In genomic region chr5:134454421-134454820, GRCm38 (mm10) we compare ENCODE assay signal across 8 mouse cellular contexts. TPM values are rescaled to one million over a fixed set of nuclear protein-coding genes. Genes with fewer than 3 reads are reported as not detected.
A peak's percentile ranks its signal among the peaks of the same experiment; 100 is the strongest.
DNase-seq lines count a peak whose midpoint lies in the region; ATAC-seq and TF ChIP-seq lines count a peak whose summit lies in the region.

No protein-coding gene starts in this region.

- H3K9ac ChIP-seq in lung, embryonic 14.5 days: peak overlapping the region; percentile 93
- H3K9ac ChIP-seq in forebrain, embryonic 13.5 days: peak overlapping the region; percentile 91

- no peaks in the 10 kb centered on the region for H3K9me3 ChIP-seq in lung, embryonic 14.5 days (ENCODE audit: low read depth, low read length)
- H3K9me3 ChIP-seq in forebrain, embryonic 13.5 days (replicated peaks): peaks cover 9% of the 10 kb centered on the region; the same call in 1 of the 2 replicates
- H3K9me3 ChIP-seq in limb, embryonic 10.5 days (replicated peaks): 0 out of 2 replicates have a peak, but pooled peaks cover 3% of the 10 kb centered on the region

- no peak for TF ChIP-seq POLR2A in small intestine, adult 2 months (IDR thresholded peaks at IDR 0.05; ENCODE audit: low read depth, low read length)

- WGBS in lung, embryonic 14.5 days: 28% methylated on average over 9 of the region's 9 CpGs
- 39% methylated on average over 9 of the region's 9 CpGs for WGBS in forebrain, embryonic 13.5 days
- 73% methylated on average over 9 of the region's 9 CpGs for WGBS in limb, embryonic 10.5 days
- 19% methylated on average over 9 of the region's 9 CpGs for WGBS in small intestine, adult 2 months

- peak overlapping the region; percentile 73 for H3K4me3 ChIP-seq in lung, embryonic 14.5 days (ENCODE audit: low read depth, low read length)
- H3K4me3 ChIP-seq in forebrain, embryonic 13.5 days: peak overlapping the region; percentile 79
- H3K4me3 ChIP-seq in limb, embryonic 10.5 days: peak overlapping the region; percentile 86
- peak overlapping the region; percentile 90 for H3K4me3 ChIP-seq in small intestine, adult 2 months (ENCODE audit: low read depth, low read length)

- H3K27me3 ChIP-seq in lung, embryonic 14.5 days (ENCODE audit: insufficient read depth, low read length): no peaks in the 10 kb centered on the region
- no peaks in the 10 kb centered on the region for H3K27me3 ChIP-seq in forebrain, embryonic 13.5 days
- H3K27me3 ChIP-seq in limb, embryonic 10.5 days (ENCODE audit: low read depth, poor library complexity, severe bottlenecking): no peaks in the 10 kb centered on the region
- H3K27me3 ChIP-seq in small intestine, adult 2 months (ENCODE audit: control insufficient read depth, insufficient read depth, low read length): no peaks in the 10 kb centered on the region

- H3K36me3 ChIP-seq in lung, embryonic 14.5 days (ENCODE audit: insufficient read depth): peaks cover 7% of the 10 kb centered on the region; the same call in 1 of the 2 replicates
- H3K36me3 ChIP-seq in forebrain, embryonic 13.5 days (ENCODE audit: poor library complexity, severe bottlenecking): peaks cover 22% of the 10 kb centered on the region
- H3K36me3 ChIP-seq in limb, embryonic 10.5 days: peaks cover 48% of the 10 kb centered on the region
- H3K36me3 ChIP-seq in small intestine, adult 2 months (ENCODE audit: control insufficient read depth, insufficient read depth, low read length): no peaks in the 10 kb centered on the region; the same call in 1 of the 2 replicates

- ATAC-seq in lung, embryonic 14.5 days (ENCODE audit: insufficient read depth): no peak
- no peak for ATAC-seq in forebrain, embryonic 13.5 days
- no peak for ATAC-seq in erythroblast, adult 5-6 weeks (replicated peaks; ENCODE audit: low FRiP score, poor library complexity, severe bottlenecking)

- peak; percentile 24 for DNase-seq in lung, embryonic 14.5 days
- DNase-seq in lung, postnatal 14 days: no peak
- DNase-seq in limb, embryonic 10.5 days (ENCODE audit: low spot score): no peak
- no peak for DNase-seq in spleen, postnatal 36 days (ENCODE audit: low spot score in 2 of 2)
- DNase-seq in urinary bladder, postnatal 4 days (ENCODE audit: low spot score in 2 of 2): no peak

- no peak for TF ChIP-seq CTCF in lung, embryonic 14.5 days (IDR thresholded peaks at IDR 0.05; ENCODE audit: low read depth)
- no peak for TF ChIP-seq CTCF in small intestine, adult 2 months (IDR thresholded peaks at IDR 0.05; ENCODE audit: extremely low read depth, insufficient read length, insufficient replicate concordance, low read depth, low read length)

- no peak overlapping the region for H3K27ac ChIP-seq in lung, embryonic 14.5 days (ENCODE audit: low read depth)
- H3K27ac ChIP-seq in forebrain, embryonic 13.5 days: peak overlapping the region; percentile 90
- H3K27ac ChIP-seq in limb, embryonic 10.5 days: peak overlapping the region; percentile 98
- peak overlapping the region; percentile 70 for H3K27ac ChIP-seq in small intestine, adult 2 months (ENCODE audit: insufficient read depth, low read depth, low read length)

- peak overlapping the region; percentile 86 for H3K4me2 ChIP-seq in lung, embryonic 14.5 days
- H3K4me2 ChIP-seq in forebrain, embryonic 13.5 days: peak overlapping the region; percentile 91

- no peaks in the 10 kb centered on the region for H3K4me1 ChIP-seq in lung, embryonic 14.5 days (ENCODE audit: insufficient read depth)
- H3K4me1 ChIP-seq in forebrain, embryonic 13.5 days: peaks cover 27% of the 10 kb centered on the region
- H3K4me1 ChIP-seq in limb, embryonic 10.5 days: peaks cover 29% of the 10 kb centered on the region
- H3K4me1 ChIP-seq in small intestine, adult 2 months (ENCODE audit: control insufficient read depth, insufficient read depth, insufficient read length, low read length): peaks cover 11% of the 10 kb centered on the region

RNA-seq across cellular contexts. Expression of gene Gtf2ird1, which starts 2.1 kb away (rescaled TPM):
- polyA plus RNA-seq in lung, embryonic 14.5 days (2014; fragmentation: Nextera tagmentation; extraction: Ambion mirVana): 82.5 and 85.6 TPM in 2 replicates
- polyA plus RNA-seq in forebrain, embryonic 13.5 days (2015; fragmentation: Nextera tagmentation; extraction: Ambion mirVana): 72.9 and 80.2 TPM in 2 replicates
- polyA plus RNA-seq in limb, embryonic 10.5 days (2016; fragmentation: Nextera tagmentation; extraction: Ambion mirVana): 131 and 153 TPM in 2 replicates
- 25.0 and 40.4 TPM in 2 replicates for polyA plus RNA-seq in small intestine, adult 2 months (2012; rRNA removed)
- 3.3 and 29.0 TPM in 2 replicates for total RNA-seq in erythroblast, adult 5-6 weeks (2015; ENCODE audit: low replicate concordance)
- total RNA-seq in erythroblast, adult 5-6 weeks (2017; ENCODE audit: low replicate concordance): 2.2 TPM in 2 replicates
